Comparison of ENCODE assay signal across 10 mouse cellular contexts in genomic region chr4:32601135-32601534, GRCm38 (mm10). TPM values are rescaled to one million over a fixed set of nuclear protein-coding genes. Genes with fewer than 3 reads are reported as not detected.
DNase-seq lines count a peak whose midpoint lies in the region; ATAC-seq lines count a peak whose summit lies in the region.
"Had no signal": no experiment of that assay in that cellular context is flagged by ENCODE, and none has a peak within 500 bp of the region (broad histone marks: within the 10 kb centered on the region; RNA-seq: fewer than 3 reads in every experiment).

No protein-coding gene starts in this region.

- H3K9ac ChIP-seq in forebrain, embryonic 11.5 days (ENCODE audit: low read length): no peak overlapping the region
- H3K9ac ChIP-seq in forebrain, embryonic 15.5 days (replicated peaks): no peak overlapping the region
- H3K9ac ChIP-seq in forebrain, embryonic 12.5 days: no peak overlapping the region

- 27% methylated on average over 12 of the region's 12 CpGs for WGBS in forebrain, embryonic 11.5 days
- WGBS in forebrain, embryonic 15.5 days: 25% methylated on average over 12 of the region's 12 CpGs
- 26% methylated on average over 12 of the region's 12 CpGs for WGBS in forebrain, embryonic 12.5 days

- no peak overlapping the region for H3K4me2 ChIP-seq in forebrain, embryonic 11.5 days (ENCODE audit: low read depth, low read length, severe bottlenecking)
- H3K4me2 ChIP-seq in forebrain, embryonic 15.5 days (replicated peaks): no peak overlapping the region
- H3K4me2 ChIP-seq in forebrain, embryonic 12.5 days: no peak overlapping the region

- no peaks in the 10 kb centered on the region for H3K9me3 ChIP-seq in forebrain, embryonic 11.5 days (ENCODE audit: control insufficient read depth, low read length)
- no peaks in the 10 kb centered on the region for H3K9me3 ChIP-seq in forebrain, embryonic 15.5 days
- no peaks in the 10 kb centered on the region for H3K9me3 ChIP-seq in forebrain, embryonic 12.5 days

- no peak for ATAC-seq in forebrain, embryonic 11.5 days (replicated peaks; ENCODE audit: low FRiP score)
- ATAC-seq in forebrain, embryonic 15.5 days (replicated peaks): no peak
- ATAC-seq in forebrain, embryonic 12.5 days (ENCODE audit: low FRiP score): no peak

- intact Hi-C loops in gastrocnemius, postnatal 14 days (cut with DNase I; ENCODE audit: low total_unique reads): no loop called here

- no peaks in the 10 kb centered on the region for H3K4me1 ChIP-seq in forebrain, embryonic 11.5 days (replicated peaks; ENCODE audit: control insufficient read depth, insufficient read depth, low read length)
- no peaks in the 10 kb centered on the region for H3K4me1 ChIP-seq in forebrain, embryonic 15.5 days
- H3K4me1 ChIP-seq in forebrain, embryonic 12.5 days: no peaks in the 10 kb centered on the region

- DNase-seq in forebrain, embryonic 11.5 days (ENCODE audit: low spot score): peak; percentile 85
- DNase-seq in spleen, postnatal 10 days (ENCODE audit: low spot score in 2 of 2): peak; percentile 23 to 76
- no peak for DNase-seq in spleen, adult 12 weeks (ENCODE audit: low spot score)
- DNase-seq in gastrocnemius, postnatal 14 days: peak; percentile 51
- DNase-seq in lung, postnatal 14 days: peak; percentile 71
- DNase-seq in urinary bladder, postnatal 14 days (ENCODE audit: low spot score): peak; percentile 53

- H3K27ac ChIP-seq in forebrain, embryonic 11.5 days (ENCODE audit: low read depth, low read length): no peak overlapping the region
- H3K27ac ChIP-seq in forebrain, embryonic 15.5 days (replicated peaks): no peak overlapping the region
- no peak overlapping the region for H3K27ac ChIP-seq in forebrain, embryonic 12.5 days

- H3K27me3 ChIP-seq in forebrain, embryonic 11.5 days (ENCODE audit: control insufficient read depth, insufficient read depth, low read length): no peaks in the 10 kb centered on the region
- H3K27me3 ChIP-seq in forebrain, embryonic 15.5 days: no peaks in the 10 kb centered on the region
- no peaks in the 10 kb centered on the region for H3K27me3 ChIP-seq in forebrain, embryonic 12.5 days

- no peak overlapping the region for H3K4me3 ChIP-seq in forebrain, embryonic 11.5 days (ENCODE audit: low read depth, low read length)
- H3K4me3 ChIP-seq in forebrain, embryonic 15.5 days: no peak overlapping the region
- no peak overlapping the region for H3K4me3 ChIP-seq in forebrain, embryonic 12.5 days (replicated peaks)

- no peaks in the 10 kb centered on the region for H3K36me3 ChIP-seq in forebrain, embryonic 11.5 days (ENCODE audit: control insufficient read depth, insufficient read depth, low read length)
- H3K36me3 ChIP-seq in forebrain, embryonic 15.5 days: no peaks in the 10 kb centered on the region
- H3K36me3 ChIP-seq in forebrain, embryonic 12.5 days (replicated peaks): no peaks in the 10 kb centered on the region

RNA-seq across cellular contexts. Expression of gene Gja10, which starts 1.4 kb away (rescaled TPM):
- 0.15 TPM in 1 of 2 replicates, not detected in the other for polyA plus RNA-seq in forebrain, embryonic 11.5 days (2014; fragmentation: Nextera tagmentation; extraction: Ambion mirVana)
- not detected in 2 replicates for polyA plus RNA-seq in forebrain, embryonic 15.5 days (2015; fragmentation: Nextera tagmentation; extraction: Ambion mirVana)
- not detected for total RNA-seq in gastrocnemius, postnatal 14 days (2021)
- not detected in 2 replicates for polyA plus RNA-seq in forebrain, embryonic 12.5 days (2016; fragmentation: Nextera tagmentation; extraction: Ambion mirVana)
- total RNA-seq: heart, adult 18-20 months; neutrophil, adult 5-6 weeks had no signal

RNA-seq across cellular contexts. Expression of gene Casp8ap2, which starts 14.1 kb away (rescaled TPM):
- polyA plus RNA-seq in forebrain, embryonic 11.5 days (2014; fragmentation: Nextera tagmentation; extraction: Ambion mirVana): 65.5 and 70.2 TPM in 2 replicates
- polyA plus RNA-seq in forebrain, embryonic 15.5 days (2015; fragmentation: Nextera tagmentation; extraction: Ambion mirVana): 54.7 and 55.3 TPM in 2 replicates
- 1 to 10 TPM; 4.7 to 5.2 TPM for total RNA-seq in gastrocnemius, postnatal 14 days (2021)
- polyA plus RNA-seq in forebrain, embryonic 12.5 days (2016; fragmentation: Nextera tagmentation; extraction: Ambion mirVana): 73.3 and 76.3 TPM in 2 replicates

RNA-seq across cellular contexts. Expression of gene Mdn1, which starts 55.8 kb away (rescaled TPM):
- 22.9 and 30.8 TPM in 2 replicates for polyA plus RNA-seq in forebrain, embryonic 11.5 days (2014; fragmentation: Nextera tagmentation; extraction: Ambion mirVana)
- 17.4 and 19.0 TPM in 2 replicates for polyA plus RNA-seq in forebrain, embryonic 15.5 days (2015; fragmentation: Nextera tagmentation; extraction: Ambion mirVana)
- total RNA-seq in gastrocnemius, postnatal 14 days (2021): 1 to 10 TPM; 6.8 to 7.7 TPM
- polyA plus RNA-seq in forebrain, embryonic 12.5 days (2016; fragmentation: Nextera tagmentation; extraction: Ambion mirVana): 16.4 and 18.6 TPM in 2 replicates
